Mouse (Mus musculus) bone marrow macrophage, adult 2 months (primary cell): ENCODE results near the gene Hpse2.

Experiments
- CTCF ChIP-seq: IDR thresholded peaks from 2 replicates; pipeline ENCODE4 v1.5.1; 2012; ENCODE audit warnings: low read depth, mild to moderate bottlenecking, low read length, moderate library complexity
- POLR2A ChIP-seq: IDR thresholded peaks from 2 replicates; pipeline ENCODE4 v1.6.1; 2012; ENCODE audit warnings: mild to moderate bottlenecking, low read depth, low read length, borderline replicate concordance

DNA sequence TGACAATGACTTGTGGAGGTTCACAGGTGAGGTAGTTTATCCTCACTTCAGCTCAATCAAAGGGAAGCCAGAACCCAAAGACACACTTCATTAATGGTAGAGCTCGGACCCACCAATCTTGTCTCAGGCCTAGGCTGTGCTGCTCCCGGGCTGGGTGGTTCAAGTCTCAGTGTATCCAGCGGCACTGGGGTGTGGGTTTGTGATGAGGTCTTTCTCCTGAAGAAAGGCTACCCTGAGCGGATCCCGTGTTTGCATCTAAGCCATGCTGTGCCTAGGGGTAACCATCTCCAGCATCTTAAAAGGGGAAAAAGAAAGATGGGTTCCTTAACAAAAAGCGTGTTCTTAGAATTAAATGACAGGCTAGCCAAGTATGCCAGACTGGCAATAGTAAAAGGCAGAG lies 484.3 kb downstream of the Hpse2 start:
- TF ChIP-seq CTCF (no peak), POLR2A (no peak)
